Mouse (Mus musculus) bone marrow macrophage, adult 2 months (primary cell): ENCODE measurements around the gene Gabarap.

Experiments
- CTCF ChIP-seq: IDR thresholded peaks from 2 replicates; pipeline ENCODE4 v1.5.1; 2012; ENCODE audit warnings: low read depth, mild to moderate bottlenecking, low read length, moderate library complexity
- POLR2A ChIP-seq: IDR thresholded peaks from 2 replicates; pipeline ENCODE4 v1.6.1; 2012; ENCODE audit warnings: mild to moderate bottlenecking, low read depth, low read length, borderline replicate concordance

- TF ChIP-seq CTCF (no peak), POLR2A (no peak)
Observed at GRCm38 (mm10) chr11:69965271-69966005, 25.5 kb upstream of the Gabarap start.
